Mouse (Mus musculus) C2C12 (cell line): Measurements from ENCODE around the gene Map4k5. TPM values are rescaled to one million over a fixed set of nuclear protein-coding genes. Genes with fewer than 3 reads are reported as not detected.

Experiments
- H3K27me3 ChIP-seq: one replicate; pipeline ENCODE4 v1.6.1; 2011; ENCODE audit not compliant: control insufficient read depth, insufficient read depth, insufficient read length
- H3K36me3 ChIP-seq: one replicate; pipeline ENCODE4 v1.6.1; 2011; ENCODE audit not compliant: control insufficient read depth, insufficient read depth
- H3K4me3 ChIP-seq: one replicate; pipeline ENCODE4 v1.5.1; 2011; ENCODE audit warnings: mild to moderate bottlenecking, control low read depth; ENCODE audit not compliant: poor library complexity, insufficient read depth, severe bottlenecking
- H3K79me2 ChIP-seq: one replicate; pipeline ENCODE4 v1.6.1; 2011; ENCODE audit not compliant: control insufficient read depth, insufficient read depth
- H3K79me3 ChIP-seq: one replicate; pipeline ENCODE4 v1.6.1; 2011; ENCODE audit warnings: low read depth, control low read depth
- H3ac ChIP-seq: one replicate; pipeline ENCODE3; 2011; ENCODE audit warnings: low read depth; ENCODE audit not compliant: control insufficient read depth, insufficient read length
- CEBPB ChIP-seq: IDR thresholded peaks from one replicate; pipeline ENCODE4 v1.6.1; 2011; ENCODE audit warnings: low read depth, mild to moderate bottlenecking, control low read depth, moderate library complexity
- CTCF ChIP-seq: IDR thresholded peaks from one replicate; pipeline ENCODE4 v1.5.1; 2011; ENCODE audit not compliant: control insufficient read depth, insufficient read depth, insufficient read length
- FOSL1 ChIP-seq: IDR thresholded peaks from one replicate; pipeline ENCODE4 v1.8.0; 2011; ENCODE audit warnings: mild to moderate bottlenecking, low read length; ENCODE audit not compliant: poor library complexity, insufficient read depth, severe bottlenecking
- MAX ChIP-seq: IDR thresholded peaks from one replicate; pipeline ENCODE4 v1.6.1; 2011; ENCODE audit warnings: mild to moderate bottlenecking, control low read depth
- MYOD1 ChIP-seq: IDR thresholded peaks from one replicate; pipeline ENCODE4 v1.6.1; 2011; ENCODE audit warnings: low read depth; ENCODE audit not compliant: control insufficient read depth, insufficient read length
- MYOG ChIP-seq: IDR thresholded peaks from one replicate; pipeline ENCODE4 v1.6.1; 2011; ENCODE audit not compliant: control insufficient read depth, insufficient read length; ENCODE audit errors: extremely low read depth
- USF1 ChIP-seq: IDR thresholded peaks from one replicate; pipeline ENCODE4 v1.6.1; 2011; ENCODE audit warnings: low read depth, mild to moderate bottlenecking, control low read depth, moderate library complexity
- polyA plus RNA-seq: library from polyadenylated mRNA; unstranded; fragments of >200 nt; fragmentation: generic; extraction: Trizol; gene quantifications from one replicate; pipeline ENCODE4 v1.2.1, GENCODE M21; 2012; ENCODE audit warnings: missing spikeins

Map4k5 gene
- polyA plus RNA-seq, 1 experiment: 8.3 TPM

- H3K36me3 ChIP-seq: no peaks in the 10 kb centered on the region
- no peak for TF ChIP-seq FOSL1
- TF ChIP-seq MYOG: no peak
- no peak for TF ChIP-seq MYOD1
- no peak for TF ChIP-seq MAX
- TF ChIP-seq CEBPB: no peak
- TF ChIP-seq CTCF: no peak
- TF ChIP-seq USF1: no peak
- H3K27me3 ChIP-seq: no peaks in the 10 kb centered on the region
- no peaks in the 10 kb centered on the region for H3K79me3 ChIP-seq
- no peak overlapping the region for H3K4me3 ChIP-seq
- H3ac ChIP-seq: no peak overlapping the region
- no peaks in the 10 kb centered on the region for H3K79me2 ChIP-seq
These were observed 126.7 kb downstream of the Map4k5 start for GRCm38 (mm10) chr12:69766185-69766904.

- H3K79me3 ChIP-seq: no peaks in the 10 kb centered on the region
- no peaks in the 10 kb centered on the region for H3K79me2 ChIP-seq
- H3K27me3 ChIP-seq: no peaks in the 10 kb centered on the region
- H3ac ChIP-seq: no peak overlapping the region
- TF ChIP-seq MAX (no peak), MYOD1 (no peak), FOSL1 (no peak), USF1 (no peak), CEBPB (no peak), CTCF (no peak), MYOG (no peak)
- H3K36me3 ChIP-seq: no peaks in the 10 kb centered on the region
- H3K4me3 ChIP-seq: no peak overlapping the region
These were observed 127.5 kb downstream of the Map4k5 start for GRCm38 (mm10) chr12:69765543-69765942.

GRCm38 (mm10) chr12:69761603-69762002, 131.4 kb downstream of the Map4k5 start:
- no peaks in the 10 kb centered on the region for H3K79me3 ChIP-seq
- H3K36me3 ChIP-seq: no peaks in the 10 kb centered on the region
- no peaks in the 10 kb centered on the region for H3K79me2 ChIP-seq
- no peak overlapping the region for H3ac ChIP-seq
- TF ChIP-seq CEBPB (no peak), MYOD1 (no peak), MAX (no peak), MYOG (no peak), USF1 (no peak)
- H3K4me3 ChIP-seq: no peak overlapping the region
- no peaks in the 10 kb centered on the region for H3K27me3 ChIP-seq

- no peak for TF ChIP-seq FOSL1
- no peak for TF ChIP-seq CEBPB
- TF ChIP-seq MYOG: no peak
- TF ChIP-seq MYOD1: no peak
- no peak for TF ChIP-seq CTCF
- TF ChIP-seq USF1: no peak
- no peak for TF ChIP-seq MAX
- no peaks in the 10 kb centered on the region for H3K79me3 ChIP-seq
- no peak overlapping the region for H3K4me3 ChIP-seq
- H3ac ChIP-seq: no peak overlapping the region
- H3K36me3 ChIP-seq: no peaks in the 10 kb centered on the region
- H3K79me2 ChIP-seq: no peaks in the 10 kb centered on the region
- no peaks in the 10 kb centered on the region for H3K27me3 ChIP-seq
These were observed 132.1 kb downstream of the Map4k5 start for GRCm38 (mm10) chr12:69760743-69761406.

DNA sequence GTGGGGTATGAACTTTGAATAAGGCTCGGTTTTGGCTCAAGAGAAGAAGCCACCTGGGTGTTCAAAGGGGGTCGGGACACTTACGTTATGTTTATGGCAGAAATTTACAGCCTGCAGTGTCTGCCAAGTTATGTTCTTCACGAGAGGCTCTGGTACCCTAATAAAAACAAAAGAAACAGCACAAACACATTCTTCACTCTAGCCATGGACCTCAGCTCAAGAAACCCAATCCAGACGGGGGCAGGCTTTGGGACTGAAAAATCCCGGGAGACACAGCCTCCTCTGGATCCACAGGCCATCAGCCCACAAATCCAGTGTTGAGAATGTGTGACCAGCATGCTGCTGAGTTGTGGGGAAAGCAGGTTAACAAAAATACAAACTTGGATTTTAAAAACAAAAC, 133.0 kb downstream of the Map4k5 start:
- Histone ChIP-seq H3K27me3 (no peaks in the 10 kb centered on the region), H3K36me3 (no peaks in the 10 kb centered on the region), H3K79me3 (no peaks in the 10 kb centered on the region), H3ac (no peak overlapping the region), H3K79me2 (no peaks in the 10 kb centered on the region), H3K4me3 (no peak overlapping the region)
- TF ChIP-seq FOSL1 (no peak), USF1 (no peak), MAX (no peak), MYOD1 (no peak), MYOG (no peak), CTCF (no peak), CEBPB (no peak)
